Mouse (Mus musculus): Measurements from ENCODE around the gene Peg12.

The Peg12 gene

DNA sequence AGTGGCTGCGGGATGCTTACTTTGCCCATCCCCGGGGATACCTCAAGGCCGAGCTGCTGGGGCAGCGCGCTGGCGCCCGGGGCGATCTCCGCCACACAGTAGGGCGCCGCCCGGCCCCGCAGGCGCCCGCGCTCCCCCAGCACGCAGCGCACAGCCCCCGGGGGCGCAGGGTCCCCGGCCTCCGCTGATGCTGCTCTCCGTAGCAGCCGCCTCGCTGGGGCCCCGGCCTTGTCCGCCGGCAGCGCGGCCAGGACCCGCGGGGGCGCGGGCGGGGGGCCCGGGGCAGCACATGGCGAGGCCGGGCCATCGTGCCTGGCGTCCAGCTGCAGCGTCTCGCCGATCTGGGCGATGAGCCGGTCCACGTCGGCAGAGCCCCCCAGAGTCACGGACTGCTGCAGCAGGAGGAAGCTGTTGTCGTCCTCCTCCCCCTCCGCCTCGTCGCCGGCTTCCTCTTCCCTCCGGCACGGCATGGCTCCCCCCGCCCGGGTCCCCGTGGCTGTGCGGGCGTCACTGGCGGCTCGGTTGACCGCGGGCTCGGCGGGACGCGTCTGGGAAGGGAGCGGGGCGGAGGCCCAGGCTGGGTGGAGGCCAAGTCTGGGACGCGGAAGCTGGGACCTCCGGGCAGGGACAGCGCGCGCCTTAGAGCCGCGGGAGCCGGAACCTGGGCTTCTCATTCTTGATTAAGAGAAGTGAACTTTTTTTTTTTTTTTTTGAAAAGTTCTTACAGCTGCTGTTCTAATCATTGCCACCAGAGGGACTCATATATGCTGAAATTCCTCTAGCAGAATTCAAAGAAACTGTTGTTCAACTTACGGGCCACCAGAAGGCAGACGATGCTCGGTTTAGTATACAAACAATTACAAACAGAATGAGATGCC, at the start of gene Peg12:
Gene Peg12 (minus strand): TSS at position 633 of the 878 bp plus-strand sequence.
- DNase-seq = peak; percentile 75 to 83

DNA sequence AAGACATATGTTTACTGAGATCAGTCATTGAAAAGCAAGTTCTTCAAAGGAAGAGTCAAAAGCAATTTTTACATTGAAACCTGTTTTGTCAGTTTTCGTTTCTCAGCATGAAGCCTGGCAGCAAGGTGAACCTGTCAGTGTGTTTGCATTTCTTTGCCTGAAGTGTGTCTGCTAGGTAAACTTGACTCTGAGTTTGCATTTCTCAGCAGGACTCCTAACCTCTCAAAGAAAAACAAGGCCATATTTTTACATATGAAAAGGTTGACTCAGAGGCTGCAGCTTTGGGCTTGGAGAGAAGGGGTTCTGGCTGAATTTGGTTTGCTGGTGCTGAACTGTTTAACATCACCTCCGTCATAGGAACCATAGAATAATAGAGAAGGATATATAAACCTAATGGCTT, 21.8 kb upstream of the Peg12 start:
- no peak for DNase-seq

DNA sequence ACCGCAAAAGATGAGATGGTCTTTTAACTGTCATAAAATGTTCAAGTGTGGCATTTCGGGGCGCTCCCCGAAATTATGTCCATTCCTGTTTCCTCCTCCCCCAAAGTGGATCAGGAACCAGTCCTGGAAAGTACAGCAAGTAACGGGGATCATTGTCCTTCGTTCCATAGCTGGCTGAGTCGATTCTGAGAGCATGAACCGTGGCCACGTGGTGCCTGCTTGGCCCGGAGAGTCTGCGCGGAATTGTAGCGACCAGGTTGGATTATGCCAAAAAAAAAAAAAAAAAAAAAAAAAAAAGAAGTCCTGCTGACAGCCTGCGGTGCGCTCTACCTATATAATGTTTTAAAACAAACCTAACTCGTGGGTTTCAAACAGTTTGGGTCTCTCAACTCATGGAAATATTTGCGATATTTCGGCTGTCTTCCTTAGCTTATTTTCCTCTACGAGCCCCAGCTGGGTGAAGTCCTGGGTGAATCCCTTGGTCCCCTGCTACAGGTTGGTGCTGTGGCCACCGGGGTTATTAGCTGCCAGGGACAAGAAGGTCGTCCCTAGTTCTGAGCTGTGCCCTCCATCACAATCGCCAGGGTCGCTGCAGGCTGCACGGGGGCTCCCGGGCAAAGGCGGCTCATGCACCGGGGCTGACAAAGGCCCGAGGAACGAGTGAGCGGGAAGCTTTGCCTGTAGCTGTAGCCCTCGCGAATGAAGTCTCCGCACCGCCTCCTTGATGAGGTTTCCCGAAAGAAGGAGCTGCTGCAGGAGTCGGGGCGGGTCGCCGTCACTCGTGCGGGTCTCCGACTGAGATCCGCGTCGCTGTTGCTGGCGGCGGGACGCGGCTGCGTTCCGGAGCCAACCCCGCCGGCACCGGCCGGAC, 1.1 kb downstream of the Peg12 start:
- peak in 1 of 2 experiments; percentile 25 for DNase-seq

DNA sequence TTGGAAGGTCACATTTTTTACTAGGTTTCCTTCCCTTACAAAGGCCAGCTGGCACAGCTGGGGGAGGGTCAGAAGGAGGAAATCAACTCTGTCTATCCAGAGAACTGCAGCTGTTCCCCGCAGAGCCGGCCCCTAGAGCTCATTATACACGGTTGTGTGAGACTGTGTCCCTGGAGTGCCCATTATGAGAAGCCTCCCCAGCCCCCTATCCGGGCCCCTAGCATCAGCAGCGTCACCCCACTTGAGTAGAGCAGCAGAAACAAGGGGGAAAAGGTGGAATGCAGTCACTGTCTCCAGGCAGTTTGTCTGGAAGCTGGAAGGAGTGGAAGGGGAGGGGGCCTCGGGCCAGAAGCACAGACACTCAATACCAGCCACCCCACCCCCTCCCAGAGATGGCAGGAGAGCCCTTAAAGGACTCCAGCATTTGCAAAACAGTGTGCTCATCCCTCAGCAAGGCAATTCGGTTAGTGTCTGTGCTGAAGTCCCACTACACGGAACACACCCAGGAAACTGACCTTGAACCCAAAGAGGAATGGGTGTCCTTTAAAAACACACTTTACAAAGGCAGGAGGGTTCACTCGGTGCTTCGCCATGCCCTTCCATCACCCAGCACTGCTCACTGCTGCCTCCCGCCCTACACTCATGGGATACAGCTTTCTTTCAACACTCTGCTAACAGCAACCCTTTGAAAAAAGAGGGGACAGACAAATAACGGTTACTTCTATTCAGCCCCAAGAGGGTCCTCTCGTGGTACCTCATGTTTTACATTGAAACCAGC, 1.9 kb downstream of the Peg12 start:
- DNase-seq = peak; percentile 12 to 41

DNA sequence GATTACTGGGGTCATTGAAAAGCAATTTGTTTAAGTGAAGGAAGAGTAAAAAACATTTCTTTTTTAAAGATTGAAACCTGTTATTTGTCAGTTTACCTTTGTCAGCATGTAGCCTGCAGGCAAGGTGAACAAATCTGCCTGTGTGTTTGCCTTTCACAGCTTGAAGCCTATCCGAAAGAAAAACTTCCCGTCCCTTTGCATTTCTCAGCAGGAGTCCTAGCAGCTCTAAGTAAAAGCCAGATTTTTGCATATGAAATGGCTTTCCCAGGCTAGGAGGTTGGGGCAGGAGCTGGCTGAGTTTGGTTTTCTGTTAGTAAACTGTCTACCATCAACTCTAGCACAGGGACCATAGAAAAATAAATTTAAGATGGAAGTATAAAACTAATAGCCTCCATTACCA, 12.0 kb downstream of the Peg12 start:
- DNase-seq = no peak

DNA sequence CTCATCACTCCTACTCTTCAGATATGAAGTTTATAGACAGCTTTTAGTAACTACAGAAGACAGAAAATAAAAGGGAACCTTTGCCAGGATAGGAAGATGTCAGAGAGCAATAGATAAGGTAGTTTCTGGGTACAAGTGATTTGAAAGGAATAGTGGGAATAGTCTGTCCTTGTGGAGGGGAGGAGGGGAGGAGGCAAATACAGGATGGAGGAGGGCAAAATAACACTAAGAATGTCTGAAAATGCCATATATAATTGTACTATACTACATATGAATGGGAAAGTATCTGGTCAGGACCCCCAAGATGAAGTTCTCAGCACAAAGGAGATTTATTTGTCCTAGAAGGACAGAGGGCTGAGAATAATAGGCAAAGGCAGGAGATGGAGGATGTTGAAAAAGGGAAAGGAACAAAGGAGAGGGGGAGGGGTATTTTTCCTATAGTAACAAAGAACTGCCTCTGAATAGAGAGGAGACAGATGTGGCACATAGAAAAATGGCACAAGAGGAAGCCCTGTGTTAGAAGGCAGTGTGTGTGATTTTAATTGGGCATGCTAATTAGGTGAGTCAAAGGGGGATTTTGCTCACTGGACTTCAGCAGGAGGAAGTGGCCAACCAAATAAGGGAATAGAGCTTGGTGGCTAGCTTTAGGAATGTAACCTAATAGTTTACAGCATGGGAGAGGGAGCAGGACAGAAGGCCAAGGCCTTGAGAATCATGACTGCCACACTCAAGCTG, 18.7 kb downstream of the Peg12 start:
- no peak for DNase-seq

DNA sequence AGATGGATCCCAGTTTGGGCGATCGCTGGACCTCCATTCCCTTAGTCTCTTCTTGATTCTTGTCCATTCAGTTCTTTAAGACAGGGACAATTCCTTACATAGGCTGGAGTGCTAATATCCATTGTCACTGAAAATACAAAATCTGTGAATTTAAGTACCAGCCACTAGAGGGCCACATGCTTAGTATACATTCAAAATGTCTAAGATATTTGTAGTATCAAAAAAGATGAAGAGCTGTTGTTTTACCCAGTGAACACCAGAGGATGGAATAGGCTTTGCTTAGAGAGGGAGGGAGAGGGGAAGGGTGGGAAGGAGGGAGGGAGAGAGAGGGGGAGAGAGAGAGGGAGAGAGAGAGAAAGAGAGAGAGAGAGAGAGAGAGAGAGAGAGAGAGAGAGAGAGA, 27.9 kb downstream of the Peg12 start:
- no peak for DNase-seq

DNA sequence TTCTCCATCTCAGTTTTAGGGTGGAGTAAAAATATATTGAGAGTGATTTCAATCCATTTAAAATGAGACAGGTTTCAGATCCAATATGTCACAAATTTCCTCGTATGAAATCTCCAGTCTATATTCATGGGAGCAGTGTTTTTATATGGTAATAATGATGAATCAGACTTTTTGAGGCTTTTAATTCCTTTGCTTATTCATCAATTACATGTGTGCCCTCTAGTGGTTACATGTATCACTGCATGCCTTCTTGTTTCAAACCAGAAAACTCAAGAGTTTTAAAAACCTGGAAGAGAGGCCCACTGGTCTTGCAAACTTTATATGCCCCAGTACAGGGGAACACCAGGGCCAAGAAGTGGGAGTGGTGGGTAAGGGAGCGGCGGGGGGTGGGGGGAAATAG, 31.1 kb downstream of the Peg12 start:
- DNase-seq = no peak

DNA sequence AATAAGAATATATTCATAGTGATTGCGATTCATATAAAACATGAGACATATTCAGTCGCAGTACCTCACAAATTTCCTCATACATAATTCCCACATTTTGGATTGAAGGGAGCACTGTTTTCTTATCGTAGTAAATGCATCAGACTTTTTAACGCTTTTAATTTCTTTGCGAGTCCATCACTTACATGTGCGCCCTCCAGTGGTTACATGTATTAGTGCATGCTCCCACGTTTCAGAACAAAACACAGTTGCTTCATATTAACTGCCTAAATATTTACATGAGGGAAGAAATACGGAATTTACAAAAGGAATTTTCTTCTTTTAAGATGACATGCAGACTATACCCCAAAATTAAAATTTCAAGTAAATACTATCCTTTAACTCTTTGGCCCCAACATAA, 36.0 kb downstream of the Peg12 start:
- DNase-seq = peak in 1 of 2 experiments; percentile 17

DNA sequence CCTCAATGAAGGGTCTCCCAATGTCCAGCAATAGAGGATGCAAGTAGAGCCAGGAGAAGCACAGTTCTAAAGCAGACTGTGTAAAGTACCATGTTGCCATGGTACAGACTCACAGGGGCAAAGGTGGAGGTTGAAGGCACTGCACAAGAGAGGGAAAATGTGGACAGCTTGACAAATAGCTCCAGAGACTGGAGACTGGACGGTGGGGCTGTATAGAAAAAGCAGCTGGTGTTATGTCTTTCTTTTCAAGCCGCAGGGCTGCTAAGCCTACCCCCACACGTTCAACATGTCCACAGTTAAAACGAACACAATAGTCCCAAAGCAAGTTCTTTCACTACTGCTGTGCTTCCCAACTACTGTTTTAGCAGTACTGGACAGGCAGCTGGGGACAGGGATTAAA, 41.1 kb downstream of the Peg12 start:
- no peak for DNase-seq

DNA sequence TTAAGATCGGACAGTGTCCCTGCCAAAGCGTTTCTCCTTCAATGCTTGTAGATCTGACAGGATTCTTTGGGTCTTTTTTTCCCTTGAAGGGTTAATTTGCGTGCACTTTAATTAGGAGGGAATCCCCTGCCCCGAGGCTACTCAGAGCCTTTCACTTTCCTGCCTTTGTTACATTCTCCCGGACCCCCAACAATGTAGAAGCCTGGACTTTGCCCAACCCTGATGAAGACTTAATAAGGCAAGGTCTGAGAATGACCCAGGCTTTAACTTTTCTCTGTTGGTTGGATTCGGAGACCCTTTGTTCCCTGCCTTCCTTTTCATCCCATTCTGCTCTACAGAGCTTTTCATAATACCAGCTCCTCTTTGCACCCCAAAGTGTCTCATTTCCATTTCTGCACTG, 43.7 kb downstream of the Peg12 start:
- no peak for DNase-seq

DNA sequence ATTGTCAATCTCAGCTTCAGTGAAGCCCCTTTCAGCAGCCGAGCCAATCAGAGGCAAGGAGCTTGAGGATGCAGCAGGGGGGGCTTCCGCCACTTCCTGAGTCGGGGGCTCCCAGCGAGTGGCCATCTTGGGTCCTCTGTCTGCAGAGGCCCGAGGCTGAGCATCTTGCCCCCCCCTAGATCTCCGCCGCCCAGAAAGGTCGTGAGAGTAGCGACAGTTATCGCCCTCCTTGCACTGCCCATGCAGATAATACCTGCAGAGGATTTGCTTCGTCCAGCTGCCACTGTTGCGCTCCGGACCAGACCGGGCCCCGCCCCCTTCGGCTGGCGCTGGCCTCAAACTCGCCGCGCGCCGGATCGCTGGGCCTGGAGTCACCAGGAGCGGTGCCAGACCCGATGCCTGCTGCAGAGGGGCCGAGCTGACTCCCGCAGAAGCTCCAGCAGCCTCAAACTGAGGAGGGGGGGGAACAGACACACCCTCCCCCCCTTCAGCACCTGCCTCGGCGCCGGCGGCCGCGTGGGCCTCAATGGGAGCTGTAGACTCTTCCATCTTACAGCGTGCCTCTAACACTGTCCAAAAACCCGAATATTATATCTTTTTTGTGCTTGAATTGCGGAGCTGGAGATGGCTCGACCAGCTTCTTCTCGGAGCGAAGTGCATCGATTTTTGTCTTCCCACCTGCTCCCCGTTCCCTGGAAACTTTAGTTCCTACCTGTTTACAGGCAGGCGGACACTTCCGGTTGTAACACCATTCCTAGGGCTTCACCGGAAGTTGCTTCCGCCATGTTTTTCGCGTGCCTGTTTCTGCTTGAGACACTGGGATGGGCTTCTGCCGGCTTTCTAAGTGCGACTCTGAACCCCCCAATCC, 44.6 kb downstream of the Peg12 start, which contains the start of gene Mkrn3:
Gene Mkrn3 (minus strand): TSS at position 647 of the 868 bp plus-strand sequence.
- DNase-seq = peak; percentile 75 to 84

DNA sequence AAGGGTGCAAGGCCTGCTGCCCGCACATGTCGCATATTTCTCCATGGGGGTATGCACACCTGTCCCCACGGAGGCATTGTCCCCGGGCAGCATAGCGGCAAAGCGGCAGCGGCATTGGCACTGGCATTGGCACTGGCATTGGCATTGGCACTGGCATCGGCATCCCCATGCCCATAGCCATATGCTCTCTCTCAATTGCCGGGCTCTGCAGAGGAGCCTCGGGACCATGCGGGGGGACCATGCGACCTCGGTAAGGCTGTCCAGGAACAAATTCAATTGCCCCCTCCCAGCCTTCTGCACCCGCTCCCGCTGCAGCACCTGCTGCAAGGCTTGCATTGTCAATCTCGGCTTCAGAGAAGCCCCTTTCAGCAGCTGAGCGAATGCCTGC, 45.2 kb downstream of the Peg12 start:
- DNase-seq = no peak

DNA sequence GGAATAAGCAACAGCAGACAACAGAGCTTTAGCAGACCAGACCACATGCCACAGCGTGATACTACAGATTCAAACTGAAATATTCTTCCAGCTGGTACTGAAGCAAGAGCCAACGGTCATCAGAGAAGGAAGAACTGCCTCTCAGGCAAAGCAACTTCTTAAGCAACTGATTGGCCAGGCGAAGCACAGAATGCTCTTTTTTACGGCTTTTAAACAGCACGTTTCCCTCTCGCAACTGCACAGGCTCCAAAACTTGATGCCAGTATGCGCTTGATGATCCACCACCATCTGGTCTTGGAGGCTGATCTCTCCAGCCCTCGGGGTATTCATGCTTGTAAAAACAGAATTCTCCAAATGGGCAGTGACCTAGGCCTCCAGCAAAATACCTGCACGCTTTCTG, 46.0 kb downstream of the Peg12 start:
- no peak for DNase-seq

DNA sequence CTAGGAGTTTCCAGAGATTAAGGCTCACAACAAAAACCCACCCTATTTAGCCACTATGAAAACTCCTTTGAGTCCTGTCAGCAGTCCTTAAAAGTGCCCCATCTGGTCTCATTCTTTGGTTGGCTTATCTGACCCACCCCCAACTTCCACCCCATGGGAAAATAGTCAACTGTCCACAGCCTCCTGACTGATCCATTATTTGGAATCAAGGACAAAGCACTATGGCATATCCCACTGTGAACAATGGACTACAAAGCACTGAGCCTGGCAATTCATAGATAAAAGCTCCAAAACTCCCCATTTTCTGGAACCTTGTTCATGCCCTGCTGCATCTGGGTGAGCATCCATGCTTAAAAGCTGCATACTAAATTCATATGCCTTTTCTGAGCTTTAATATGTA, 48.1 kb downstream of the Peg12 start:
- no peak for DNase-seq

DNA sequence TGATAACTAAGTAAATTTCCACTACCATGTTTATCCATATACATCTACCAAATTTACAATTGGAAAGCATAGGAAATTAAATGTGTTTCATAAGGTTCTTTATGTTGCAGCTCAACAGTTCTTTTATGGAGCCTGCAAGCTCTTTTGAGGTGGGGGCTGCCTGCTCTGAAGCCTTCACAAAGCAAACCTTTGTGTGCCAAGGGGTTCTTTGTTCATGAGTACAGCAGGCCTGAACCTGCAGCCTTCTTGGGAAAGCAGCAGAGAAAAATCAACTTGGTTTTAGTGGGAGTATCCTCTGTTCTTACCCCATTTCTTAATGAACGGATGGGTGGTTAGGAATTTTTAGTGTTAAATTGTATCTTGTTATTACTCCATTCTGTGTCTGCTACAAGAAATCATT, 49.1 kb downstream of the Peg12 start:
- no peak for DNase-seq
